Mouse (Mus musculus): ENCODE measurements around the gene Fam83c.
"Not testable (repeated sequence)": the region's sequence is repeated elsewhere in the genome, so short reads cannot be mapped to it uniquely, and the experiment has no call there.

Gene Fam83c

GRCm38 (mm10) chr2:155834732-155835131, at the start of gene Fam83c:
Gene Fam83c (minus strand): TSS chr2:155834854.
- DNase-seq (ENCODE audit: low spot score in 2 of 2) = no peak

- DNase-seq (ENCODE audit: low spot score in 2 of 2) = no peak
Measured at GRCm38 (mm10) chr2:155882087-155882486, 47.4 kb upstream of the Fam83c start.

- DNase-seq (ENCODE audit: low spot score in 2 of 2) = no peak
Measured at GRCm38 (mm10) chr2:155878964-155879876, 44.6 kb upstream of the Fam83c start.

- no peak for DNase-seq (ENCODE audit: low spot score in 2 of 2)
Measured at GRCm38 (mm10) chr2:155873636-155874035, 39.0 kb upstream of the Fam83c start.

- DNase-seq (ENCODE audit: low spot score in 2 of 2) = no peak
Measured at GRCm38 (mm10) chr2:155872930-155873507, 38.4 kb upstream of the Fam83c start.

- no peak for DNase-seq (ENCODE audit: low spot score in 2 of 2)
Measured at GRCm38 (mm10) chr2:155872486-155872885, 37.8 kb upstream of the Fam83c start.

- no peak for DNase-seq (ENCODE audit: low spot score in 2 of 2)
Measured at GRCm38 (mm10) chr2:155869772-155870171, 35.1 kb upstream of the Fam83c start.

- no peak for DNase-seq (ENCODE audit: low spot score in 2 of 2)
Measured at GRCm38 (mm10) chr2:155868320-155868719, 33.7 kb upstream of the Fam83c start.

- DNase-seq (ENCODE audit: low spot score in 2 of 2) = no peak
Measured at GRCm38 (mm10) chr2:155863301-155863867, 28.7 kb upstream of the Fam83c start.

GRCm38 (mm10) chr2:155862573-155863300, 28.1 kb upstream of the Fam83c start:
- peak in 1 of 2 experiments; percentile 15 for DNase-seq (ENCODE audit: low spot score in 2 of 2)

- no peak for DNase-seq (ENCODE audit: low spot score in 2 of 2)
Measured at GRCm38 (mm10) chr2:155861581-155861980, 26.9 kb upstream of the Fam83c start.

- no peak for DNase-seq (ENCODE audit: low spot score in 2 of 2)
Measured at GRCm38 (mm10) chr2:155860102-155860501, 25.4 kb upstream of the Fam83c start.

- no peak for DNase-seq (ENCODE audit: low spot score in 2 of 2)
Measured at GRCm38 (mm10) chr2:155852536-155852935, 17.9 kb upstream of the Fam83c start.

GRCm38 (mm10) chr2:155850120-155850519, 15.5 kb upstream of the Fam83c start:
- no peak for DNase-seq (ENCODE audit: low spot score in 2 of 2)

- no peak for DNase-seq (ENCODE audit: low spot score in 2 of 2)
Measured at GRCm38 (mm10) chr2:155849464-155849863, 14.8 kb upstream of the Fam83c start.

GRCm38 (mm10) chr2:155848291-155848690, 13.6 kb upstream of the Fam83c start:
- DNase-seq (ENCODE audit: low spot score in 2 of 2) = peak; percentile 85 to 87

- DNase-seq (ENCODE audit: low spot score in 2 of 2) = no peak
Measured at GRCm38 (mm10) chr2:155846930-155847329, 12.3 kb upstream of the Fam83c start.

GRCm38 (mm10) chr2:155838961-155839360, 4.3 kb upstream of the Fam83c start:
- no peak for DNase-seq (ENCODE audit: low spot score in 2 of 2)

- DNase-seq (ENCODE audit: low spot score in 2 of 2) = no peak
Measured at GRCm38 (mm10) chr2:155837961-155838360, 3.3 kb upstream of the Fam83c start.

GRCm38 (mm10) chr2:155832087-155832486, 2.6 kb downstream of the Fam83c start:
- DNase-seq (ENCODE audit: low spot score in 2 of 2) = not testable (repeated sequence)

GRCm38 (mm10) chr2:155831302-155831701, 3.4 kb downstream of the Fam83c start:
- DNase-seq (ENCODE audit: low spot score in 2 of 2) = no peak

GRCm38 (mm10) chr2:155830841-155831240, 3.8 kb downstream of the Fam83c start:
- DNase-seq (ENCODE audit: low spot score in 2 of 2) = no peak

Measured in right cerebral cortex, adult 2 months (tissue).